Mouse (Mus musculus) layer of hippocampus, adult 2 months (tissue): ENCODE measurements around the gene Ubap2l. TPM values are rescaled to one million over a fixed set of nuclear protein-coding genes. Genes with fewer than 3 reads are reported as not detected.
A peak's percentile ranks its signal among the peaks of the same experiment; 100 is the strongest.

ENCODE experiments used
- DNase-seq, 2 experiments: peaks; one replicate each; pipeline ENCODE4 v3.0.0; 2022; ENCODE audit warnings: low spot score in 2 of 2
- H3K27ac ChIP-seq: fragments of 200-600 bp; 2 replicates; pipeline ENCODE4 v1.8.1; 2022
- H3K4me3 ChIP-seq: fragments of 200-600 bp; 2 replicates; pipeline ENCODE4 v1.8.1; 2022; ENCODE audit warnings: mild to moderate bottlenecking
- CTCF ChIP-seq: fragments of 200-600 bp; conservative IDR thresholded peaks from 2 replicates; pipeline ENCODE4 v1.8.1; 2022; ENCODE audit warnings: antibody characterized with exemption, mild to moderate bottlenecking, moderate library complexity
- long read RNA-seq, 2 experiments: library from polyadenylated mRNA; stranded (forward); transcript quantifications; one replicate each; pipeline ENCODE4 v2.0.0; 2021; ENCODE audit warnings: borderline mapping rate in 2 of 2
- total RNA-seq, 2 experiments: library from RNA; stranded (reverse); gene quantifications; 2 replicates each; pipeline ENCODE4 v1.2.3; 2021

Ubap2l gene
- total RNA-seq, result 100 to 1,000 TPM; 173 to 179 TPM
- long read RNA-seq, experiment 1, partial matches to known transcripts, result 14 of 95 reads
- long read RNA-seq, experiment 1, other reads (novel, unspliced or antisense), result 74 of 95 reads
- long read RNA-seq, experiment 2, full-length matches to known transcripts, result 11 of 155 reads
- long read RNA-seq, experiment 2, partial matches to known transcripts, result 32 of 155 reads
- long read RNA-seq, experiment 2, other reads (novel, unspliced or antisense), result 112 of 155 reads

- peak; percentile 92 to 94 for DNase-seq
- TF ChIP-seq CTCF, result peak; percentile 20; the same call in 1 of the 2 replicates
These were observed at the start of gene Ubap2l for GRCm38 (mm10) chr3:90052351-90053241. Gene Ubap2l (minus strand): TSS chr3:90052628.

GRCm38 (mm10) chr3:90101673-90102072, 49.2 kb upstream of the Ubap2l start:
- no peak overlapping the region for H3K4me3 ChIP-seq
- TF ChIP-seq CTCF, result no peak
- DNase-seq, result no peak
- no peak overlapping the region for H3K27ac ChIP-seq

More at GRCm38 (mm10) chr3:90052351-90053241, at the start of gene Ubap2l:
- Histone ChIP-seq H3K27ac (peak within 1 kb of the TSS; percentile 95), H3K4me3 (peak within 1 kb of the TSS; percentile 85)

GRCm38 (mm10) chr3:90101010-90101409, 48.6 kb upstream of the Ubap2l start:
- DNase-seq, result no peak
- TF ChIP-seq CTCF, result no peak

GRCm38 (mm10) chr3:90097928-90098327, 45.5 kb upstream of the Ubap2l start:
- TF ChIP-seq CTCF, result no peak
- H3K4me3 ChIP-seq, result no peak overlapping the region
- DNase-seq, result no peak
- no peak overlapping the region for H3K27ac ChIP-seq

More at GRCm38 (mm10) chr3:90101010-90101409, 48.6 kb upstream of the Ubap2l start:
- Histone ChIP-seq H3K27ac (no peak overlapping the region), H3K4me3 (no peak overlapping the region)

GRCm38 (mm10) chr3:90094453-90094852, 42.0 kb upstream of the Ubap2l start:
- Histone ChIP-seq H3K27ac (no peak overlapping the region), H3K4me3 (no peak overlapping the region)
- no peak for DNase-seq
- no peak for TF ChIP-seq CTCF

GRCm38 (mm10) chr3:90090892-90091291, 38.5 kb upstream of the Ubap2l start:
- H3K27ac ChIP-seq, result no peak overlapping the region
- H3K4me3 ChIP-seq, result no peak overlapping the region
- no peak for TF ChIP-seq CTCF
- DNase-seq, result no peak

DNA sequence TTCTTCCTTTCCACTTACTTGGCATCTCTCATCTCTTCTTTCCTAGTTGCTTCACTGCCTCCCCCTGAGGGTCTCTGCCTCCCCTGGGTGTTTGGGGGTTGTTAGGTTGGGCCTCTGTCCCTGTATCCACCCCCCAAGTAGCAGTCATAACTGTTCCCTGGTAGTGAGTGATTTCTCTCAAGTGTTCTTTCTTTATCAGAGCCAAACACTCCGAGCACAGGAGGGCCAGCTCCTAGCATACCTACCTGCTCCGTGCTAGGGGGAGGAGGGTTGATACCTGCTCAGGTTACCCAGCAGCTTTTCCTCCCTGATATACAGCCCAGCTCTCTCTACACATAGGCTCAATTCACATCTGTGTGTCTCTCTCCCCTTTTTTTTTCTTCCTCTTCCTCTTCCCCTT, 36.2 kb upstream of the Ubap2l start:
- H3K4me3 ChIP-seq, result no peak overlapping the region
- no peak for TF ChIP-seq CTCF

DNA sequence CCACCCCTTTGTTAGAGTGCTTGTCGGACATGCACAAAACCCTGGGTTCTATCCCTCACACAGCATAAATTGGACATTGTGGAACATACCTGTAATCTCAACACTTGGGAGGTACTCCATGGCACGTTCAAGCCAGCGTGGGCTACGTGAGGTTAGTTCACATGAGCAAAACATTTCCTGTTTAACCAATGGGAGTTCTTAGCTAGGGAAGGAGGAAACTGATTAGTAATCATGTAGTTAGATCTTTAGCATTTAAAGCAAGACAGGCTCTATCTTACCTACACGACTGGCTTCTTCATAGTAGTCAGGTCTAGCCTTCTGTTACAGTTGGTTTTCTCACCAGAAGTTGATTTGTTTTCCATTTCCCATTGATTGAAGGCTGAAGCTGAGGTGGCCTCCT, 33.6 kb upstream of the Ubap2l start:
- Histone ChIP-seq H3K27ac (peak overlapping the region; percentile 89; the same call in 1 of the 2 replicates), H3K4me3 (no peak overlapping the region)
- DNase-seq, result no peak
- TF ChIP-seq CTCF, result no peak

More for the DNA sequence above, 36.2 kb upstream of the Ubap2l start:
- no peak overlapping the region for H3K27ac ChIP-seq
- DNase-seq, result no peak

DNA sequence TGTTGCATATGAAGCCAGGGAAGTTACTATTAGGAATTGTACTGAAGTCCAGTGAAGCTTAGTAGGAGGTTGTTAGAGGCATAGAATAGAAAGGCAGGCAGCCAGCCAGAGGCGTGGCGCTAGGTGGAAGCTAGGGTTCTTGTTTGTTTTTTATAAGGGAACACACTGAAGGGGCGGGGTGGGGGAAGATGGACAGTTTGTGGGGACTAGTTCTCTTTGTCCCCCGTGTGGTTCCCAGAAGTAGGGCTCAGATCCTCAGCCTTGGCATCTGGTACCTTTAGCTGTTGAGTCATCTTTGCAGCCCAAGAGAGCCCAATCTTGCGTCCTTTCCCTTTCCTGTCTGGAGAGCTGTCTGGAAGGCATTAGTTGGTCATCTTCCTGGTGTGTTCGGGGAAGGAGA, 32.9 kb upstream of the Ubap2l start:
- Histone ChIP-seq H3K4me3 (peak overlapping the region; percentile 5; the same call in 1 of the 2 replicates), H3K27ac (peak overlapping the region; percentile 89)
- no peak for DNase-seq
- peak; percentile 27 for TF ChIP-seq CTCF

DNA sequence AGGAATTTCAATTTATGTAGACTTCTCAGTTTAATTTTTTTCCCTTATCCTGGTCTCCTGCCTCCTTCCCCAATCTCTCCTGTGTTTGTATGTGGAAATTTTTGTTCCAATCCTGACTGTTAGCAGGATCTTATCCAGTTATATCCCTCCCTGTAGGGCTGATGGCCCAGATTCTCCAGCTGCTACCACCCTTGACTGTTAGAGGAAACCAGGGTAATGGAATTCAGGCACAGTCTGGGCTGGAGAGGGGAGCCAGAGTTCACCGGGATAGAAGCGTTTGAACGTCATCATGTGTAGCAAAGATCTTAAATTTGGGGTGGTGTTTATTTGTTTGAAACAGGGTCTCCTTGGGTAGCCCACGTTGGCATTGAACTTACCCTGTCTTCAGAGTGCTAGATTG, 32.4 kb upstream of the Ubap2l start:
- peak overlapping the region; percentile 89 for H3K27ac ChIP-seq
- no peak for TF ChIP-seq CTCF
- peak overlapping the region; percentile 5; the same call in 1 of the 2 replicates for H3K4me3 ChIP-seq
- DNase-seq, result no peak

DNA sequence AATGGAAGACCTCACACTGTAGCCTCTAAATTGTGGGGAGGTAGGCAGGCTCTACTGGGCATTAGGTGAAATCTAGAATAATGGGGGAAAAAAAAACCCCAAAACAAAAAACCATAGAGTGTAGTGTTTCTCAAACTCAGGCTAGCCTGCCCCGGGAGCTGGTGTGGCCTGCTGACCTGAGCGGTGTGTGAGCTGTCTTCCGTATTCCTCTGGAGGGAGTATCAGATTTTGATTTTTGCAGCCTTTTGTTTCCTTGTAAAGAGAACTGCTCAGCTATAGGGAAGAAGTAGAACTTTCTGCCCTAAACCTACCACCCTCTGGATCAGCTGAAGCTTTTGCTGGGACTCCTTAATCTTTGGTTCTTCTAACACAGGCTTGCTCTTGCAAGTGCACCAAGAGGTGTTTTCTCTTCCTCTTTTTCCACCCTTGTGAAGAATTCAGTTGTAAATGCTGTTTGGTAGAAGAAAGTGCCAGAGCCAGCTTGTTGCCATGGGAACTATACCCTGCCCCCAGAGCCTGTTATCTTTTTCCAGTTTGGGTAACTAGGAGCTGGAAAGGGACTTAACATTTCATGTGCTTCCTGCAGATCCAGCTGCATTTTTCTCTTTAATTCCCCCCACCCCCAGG, 31.4 kb upstream of the Ubap2l start:
- no peak for TF ChIP-seq CTCF
- peak overlapping the region; percentile 89 for H3K27ac ChIP-seq
- H3K4me3 ChIP-seq, result peak overlapping the region; percentile 27
- peak; percentile 64 to 80 for DNase-seq

DNA sequence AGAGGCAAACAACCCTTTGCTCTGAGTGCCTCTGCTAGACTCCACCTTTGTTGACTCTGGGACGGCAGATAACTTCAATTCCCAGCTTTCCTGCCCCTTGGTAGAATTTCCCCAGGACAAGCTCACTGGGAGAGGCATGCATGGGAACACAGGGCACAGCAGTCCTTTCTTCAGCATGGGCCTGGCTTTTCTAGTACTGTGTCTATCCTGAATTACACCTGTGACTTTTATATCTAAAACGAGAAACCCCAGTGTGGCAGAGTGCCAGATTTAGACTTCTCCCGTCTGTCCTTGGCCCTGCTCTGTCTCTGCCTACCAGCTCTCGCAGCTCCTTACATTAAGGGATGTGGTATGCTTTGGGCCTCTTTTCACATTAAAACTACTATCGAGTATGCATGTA, 30.6 kb upstream of the Ubap2l start:
- peak in 1 of 2 experiments; percentile 9 for DNase-seq
- peak overlapping the region; percentile 27 for H3K4me3 ChIP-seq
- no peak for TF ChIP-seq CTCF
- H3K27ac ChIP-seq, result peak overlapping the region; percentile 89
